Mouse (Mus musculus): ENCODE measurements around the gene Ppp1r9a.
A peak's percentile ranks its signal among the peaks of the same experiment; 100 is the strongest.

The Ppp1r9a gene

DNA sequence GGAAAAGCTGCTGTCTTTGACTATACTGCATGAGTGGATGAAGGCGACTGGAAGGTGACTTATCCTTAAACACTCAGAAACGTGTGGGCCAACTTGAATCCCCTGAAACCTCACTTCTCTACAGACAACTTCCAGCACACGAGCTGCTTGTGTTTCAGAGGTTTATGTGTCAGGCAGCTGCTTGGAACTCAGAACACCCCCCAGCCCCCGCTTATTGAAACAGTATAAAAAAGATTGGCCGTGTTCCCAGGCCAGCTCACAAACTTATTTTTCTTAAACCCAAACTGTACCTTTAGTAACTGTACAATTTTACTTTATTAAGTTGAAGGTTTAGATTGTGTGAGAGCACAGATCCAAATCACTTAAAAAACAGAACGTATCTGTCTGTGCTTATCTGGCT, 53.9 kb downstream of the Ppp1r9a start:
- DNase-seq (ENCODE audit: low spot score in 2 of 2): no peak

DNA sequence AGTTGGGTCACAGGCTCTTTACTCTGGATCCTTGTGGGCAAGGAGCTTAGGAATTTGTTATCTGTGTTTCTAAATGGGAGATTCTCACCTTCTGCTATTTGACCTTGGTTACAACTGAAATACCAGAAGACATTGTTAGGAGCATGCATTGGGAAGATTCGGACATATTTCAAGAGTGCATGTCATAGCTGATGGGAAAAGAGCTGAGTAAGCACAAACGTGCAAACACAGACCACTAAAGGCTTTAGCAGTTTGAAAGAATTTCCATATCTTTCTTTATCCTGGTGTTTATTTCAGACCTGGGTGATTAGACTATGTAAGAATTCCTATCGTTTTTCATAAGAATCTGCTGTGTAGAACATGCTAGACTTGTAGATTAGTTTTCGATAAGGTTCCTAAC, 59.5 kb downstream of the Ppp1r9a start:
- no peak for DNase-seq (ENCODE audit: low spot score in 2 of 2)

DNA sequence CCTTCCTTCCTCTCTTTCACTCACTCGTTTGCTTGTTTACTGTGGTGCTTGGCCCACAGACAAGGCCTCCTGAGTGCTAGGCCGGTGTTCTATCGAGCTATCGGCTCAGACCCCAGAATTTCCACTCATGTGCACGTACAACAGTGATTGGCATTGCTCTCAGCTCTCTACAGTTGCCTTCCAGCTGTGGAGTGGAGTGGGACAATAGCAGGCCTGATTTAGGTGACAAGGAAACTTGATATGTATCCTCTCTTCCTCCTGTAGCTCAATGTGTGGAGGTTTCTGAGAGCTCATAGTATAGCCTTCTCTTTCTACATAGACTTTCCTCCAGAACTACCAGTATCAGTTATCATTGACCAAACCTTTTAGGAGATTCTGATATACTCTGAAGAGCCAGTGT, 60.3 kb downstream of the Ppp1r9a start:
- no peak for DNase-seq (ENCODE audit: low spot score in 2 of 2)

DNA sequence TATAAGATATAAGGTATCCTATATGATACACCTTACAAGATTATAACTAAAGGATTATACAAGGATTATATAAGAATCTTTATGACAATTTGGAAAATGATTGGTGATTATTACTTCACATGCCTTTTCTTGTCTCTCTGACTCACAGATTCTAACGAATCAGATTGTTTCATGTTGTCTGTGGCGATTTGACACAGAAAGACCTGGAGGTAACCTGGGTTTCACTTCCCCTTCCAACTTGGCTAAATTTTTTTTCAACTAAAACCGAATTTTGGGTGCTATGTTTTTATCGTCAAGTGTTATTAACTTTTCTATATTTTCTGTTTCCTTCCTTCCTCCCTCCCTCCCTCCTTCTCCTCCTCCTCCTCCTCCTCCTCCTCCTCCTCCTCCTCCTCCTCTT, 64.5 kb downstream of the Ppp1r9a start:
- DNase-seq (ENCODE audit: low spot score in 2 of 2): no peak

DNA sequence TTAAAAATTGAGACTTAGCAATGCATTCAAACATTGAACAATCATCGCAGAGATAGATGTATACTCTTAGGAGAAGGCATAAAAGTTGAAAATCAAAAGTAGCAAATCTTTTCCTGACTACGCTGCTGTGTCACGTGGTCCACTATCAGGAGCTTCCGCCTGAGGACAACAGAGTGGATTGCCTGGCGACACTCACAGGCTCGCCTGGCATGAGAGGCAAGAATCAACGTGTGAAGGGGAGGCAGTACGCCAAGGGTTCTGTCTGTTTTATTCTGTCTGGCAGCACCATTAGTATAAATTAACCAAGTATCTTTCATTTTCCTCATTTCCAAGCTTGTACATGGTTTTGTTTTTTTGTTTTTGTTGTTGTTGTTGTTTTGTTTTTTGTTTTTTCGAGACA, 68.5 kb downstream of the Ppp1r9a start:
- peak in 1 of 2 experiments; percentile 14 for DNase-seq (ENCODE audit: low spot score in 2 of 2)

DNA sequence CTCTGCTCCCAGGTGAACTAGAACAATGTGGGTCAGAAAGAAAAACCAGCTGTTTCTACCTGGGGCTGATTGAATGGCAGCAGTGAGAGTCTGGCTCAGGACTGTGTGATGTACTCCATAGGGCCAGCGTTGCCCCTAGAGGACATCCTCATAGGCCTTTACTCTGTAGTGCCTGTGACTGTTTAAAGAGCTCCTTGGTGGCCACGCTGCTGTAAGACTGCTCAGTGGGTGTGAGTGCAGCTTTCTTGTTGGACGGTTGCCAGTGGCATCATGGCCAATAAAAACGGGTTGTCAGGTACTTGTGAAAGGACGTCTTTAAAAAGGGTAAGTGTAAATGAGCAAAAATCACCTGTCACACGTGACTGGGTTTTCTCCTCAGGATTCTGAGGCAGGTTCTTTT, 70.1 kb downstream of the Ppp1r9a start:
- DNase-seq (ENCODE audit: low spot score in 2 of 2): no peak

DNA sequence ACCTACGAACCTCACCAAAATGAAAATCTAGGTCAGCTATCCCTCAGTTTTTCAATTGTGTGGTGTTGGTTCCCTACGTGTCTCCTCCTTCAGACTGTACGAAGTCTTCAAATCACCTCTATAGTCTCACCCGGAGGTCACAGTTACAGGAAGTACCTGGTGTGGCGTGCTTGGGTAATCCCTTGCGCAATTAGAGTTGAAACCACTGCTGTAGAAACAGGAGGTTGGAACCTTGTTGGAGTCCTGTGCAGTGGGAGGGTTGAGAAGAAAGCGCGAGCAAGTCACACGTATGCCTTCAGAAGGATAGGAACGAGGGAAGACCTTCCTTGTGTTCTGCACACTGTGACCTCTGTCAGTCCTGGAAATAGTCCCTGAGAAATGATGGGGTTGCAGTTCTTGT, 70.6 kb downstream of the Ppp1r9a start:
- DNase-seq (ENCODE audit: low spot score in 2 of 2): no peak

DNA sequence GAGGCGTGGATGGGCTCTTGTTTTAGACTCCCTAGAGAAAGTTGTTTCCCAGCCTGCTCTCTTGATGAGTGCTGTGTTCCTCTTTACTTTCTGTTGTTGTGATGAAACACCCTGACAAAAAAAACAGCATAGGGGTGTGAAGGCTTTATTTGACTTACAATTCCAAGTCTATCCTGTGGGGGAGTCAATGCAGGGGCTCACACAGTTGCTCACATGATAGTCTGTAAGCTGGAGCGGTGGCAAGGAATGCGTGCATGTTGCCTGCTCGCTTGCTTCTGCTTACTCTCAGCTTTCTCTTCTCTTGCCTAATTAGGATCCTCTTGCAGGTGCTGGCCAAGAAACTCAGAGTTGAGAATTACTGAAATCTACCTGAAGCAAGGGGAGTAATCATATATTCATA, 74.8 kb downstream of the Ppp1r9a start:
- no peak for DNase-seq (ENCODE audit: low spot score in 2 of 2)

DNA sequence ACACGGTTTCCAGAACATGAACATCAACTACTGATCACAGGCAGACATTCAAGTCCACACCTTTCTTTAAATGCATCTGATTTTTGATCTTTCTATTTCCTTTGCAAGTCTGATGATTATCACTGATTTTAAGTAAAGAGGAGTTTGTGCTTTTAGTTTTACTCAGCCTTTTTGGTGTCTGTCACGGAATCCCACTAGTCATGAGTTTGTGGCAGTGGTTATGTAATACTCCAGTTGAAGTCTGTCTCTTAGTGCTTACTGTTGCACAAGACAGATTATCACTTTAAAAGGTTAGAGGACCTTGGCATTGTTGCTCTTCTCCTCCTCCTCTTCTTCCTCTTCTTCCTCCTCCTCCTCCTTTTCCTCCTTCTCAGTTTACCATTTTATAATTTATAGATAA, 75.5 kb downstream of the Ppp1r9a start:
- DNase-seq (ENCODE audit: low spot score in 2 of 2): no peak

DNA sequence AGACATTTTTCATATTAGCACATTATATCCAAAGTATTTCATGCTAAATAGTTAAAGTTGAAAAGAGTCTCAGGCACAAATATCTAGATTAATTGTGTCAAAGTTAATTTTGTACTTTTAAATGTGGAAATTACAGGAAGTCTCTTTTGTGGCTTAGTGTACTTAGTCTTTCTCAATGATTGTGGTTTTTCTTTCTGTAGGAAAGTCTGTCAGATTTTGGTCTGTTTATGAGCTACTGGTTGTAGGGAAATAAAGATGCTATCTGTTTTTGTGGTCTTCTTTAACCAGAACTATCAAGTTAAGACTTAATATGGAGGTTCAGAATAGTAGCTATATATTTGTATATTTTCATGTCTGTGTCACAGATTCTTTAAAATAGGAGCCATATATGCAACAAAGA, 76.2 kb downstream of the Ppp1r9a start:
- no peak for DNase-seq (ENCODE audit: low spot score in 2 of 2)

DNA sequence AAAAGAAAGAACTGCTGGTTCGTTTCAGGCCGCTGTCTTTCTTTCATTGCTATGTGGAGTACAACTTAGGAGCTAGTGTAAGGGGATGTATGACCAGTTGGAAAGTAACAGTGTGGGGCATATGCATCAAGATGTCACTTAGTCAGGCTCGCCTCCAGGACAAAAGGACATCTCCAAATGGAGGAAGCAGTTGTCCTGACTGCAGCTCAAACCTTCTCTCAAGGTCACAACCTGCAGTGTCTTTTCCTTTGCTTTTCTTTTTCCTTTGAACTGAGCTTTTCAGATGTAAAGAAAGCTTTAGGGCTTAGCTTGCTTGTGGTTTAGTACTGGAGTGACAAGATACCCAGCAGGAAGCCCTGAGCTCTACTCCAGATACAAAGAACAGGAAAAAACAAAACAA, 77.4 kb downstream of the Ppp1r9a start:
- DNase-seq (ENCODE audit: low spot score in 2 of 2): no peak

DNA sequence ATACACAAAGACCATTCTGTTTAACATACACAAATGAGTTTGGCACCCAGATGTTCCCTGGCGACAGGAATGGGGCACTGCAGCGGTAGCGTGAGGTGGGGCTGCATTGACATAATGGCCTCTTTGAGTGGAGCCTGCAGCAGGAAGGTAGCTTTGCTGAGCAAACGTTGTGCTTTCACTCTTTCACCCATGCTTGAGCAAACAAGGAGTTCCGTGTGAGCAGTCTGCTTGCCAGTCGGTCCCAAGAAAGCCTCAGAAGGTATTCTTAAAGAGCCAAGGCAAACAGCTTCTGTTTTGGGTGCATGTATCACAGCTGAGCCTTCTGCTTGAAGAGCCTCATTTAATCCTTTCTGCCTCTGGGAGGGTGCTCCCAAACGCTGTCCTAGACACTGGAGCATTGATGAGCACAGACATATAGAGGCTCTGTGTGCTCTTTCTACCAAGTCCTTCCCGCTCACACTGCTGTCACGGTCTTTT, 80.0 kb downstream of the Ppp1r9a start:
- no peak for DNase-seq (ENCODE audit: low spot score in 2 of 2)

DNA sequence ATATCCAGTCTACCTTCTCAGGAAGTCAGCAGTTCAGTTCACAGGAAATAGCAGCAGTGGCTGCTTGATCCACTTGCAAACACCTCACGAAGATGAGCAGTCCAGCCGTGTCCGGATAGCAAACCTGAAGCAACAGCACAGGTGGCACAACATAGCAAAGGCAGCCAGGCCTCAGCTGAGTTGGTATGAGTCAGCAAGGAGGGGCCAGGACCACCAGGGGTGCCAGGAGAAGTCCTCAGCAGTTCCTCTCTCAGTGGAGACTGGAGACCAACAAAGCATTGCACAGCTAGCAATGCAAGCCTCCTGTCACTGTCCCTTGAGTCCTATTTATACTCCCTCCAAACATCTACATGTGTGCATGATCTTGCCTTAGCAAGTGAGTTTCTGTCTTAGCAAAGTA, 83.0 kb downstream of the Ppp1r9a start:
- DNase-seq (ENCODE audit: low spot score in 2 of 2): no peak

DNA sequence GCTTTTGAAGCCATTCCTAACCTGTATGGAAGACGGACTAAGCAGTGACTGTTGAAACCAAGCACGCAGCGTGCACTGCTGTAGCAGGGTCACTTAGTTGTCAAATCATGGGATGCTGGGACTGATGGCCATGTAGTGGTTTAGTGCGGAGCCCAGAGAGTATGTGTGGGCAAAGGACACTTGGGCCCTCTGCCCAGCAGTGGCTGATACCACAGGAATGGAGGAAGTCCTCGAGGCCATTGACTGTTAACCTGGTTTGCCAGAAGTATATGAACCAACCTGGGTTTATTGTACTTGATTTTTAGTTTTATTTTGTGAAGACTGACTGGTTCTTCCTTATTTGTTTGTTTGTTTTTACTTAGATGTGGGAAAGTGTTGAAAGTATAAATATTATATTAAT, 84.4 kb downstream of the Ppp1r9a start:
- DNase-seq (ENCODE audit: low spot score in 2 of 2): no peak

DNA sequence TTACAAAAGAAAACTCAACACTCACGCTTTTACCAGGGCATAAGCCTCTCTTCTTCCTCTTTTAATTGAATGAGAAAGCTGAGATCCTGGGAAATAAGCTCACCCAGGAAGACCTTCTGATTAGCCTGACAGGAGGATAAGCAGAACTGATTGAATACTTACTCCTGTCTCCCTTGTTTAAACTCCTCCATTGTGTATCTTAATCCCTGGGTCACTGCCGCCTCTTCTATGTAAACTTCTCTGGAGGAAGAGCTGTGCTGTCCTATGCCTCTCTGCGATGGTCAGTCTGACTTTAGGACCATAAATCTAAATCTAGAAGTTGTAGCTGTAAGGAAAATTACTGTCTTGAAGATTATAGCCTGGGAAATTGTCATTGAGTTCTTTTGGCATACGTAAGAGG, 86.0 kb downstream of the Ppp1r9a start:
- DNase-seq (ENCODE audit: low spot score in 2 of 2): no peak

DNA sequence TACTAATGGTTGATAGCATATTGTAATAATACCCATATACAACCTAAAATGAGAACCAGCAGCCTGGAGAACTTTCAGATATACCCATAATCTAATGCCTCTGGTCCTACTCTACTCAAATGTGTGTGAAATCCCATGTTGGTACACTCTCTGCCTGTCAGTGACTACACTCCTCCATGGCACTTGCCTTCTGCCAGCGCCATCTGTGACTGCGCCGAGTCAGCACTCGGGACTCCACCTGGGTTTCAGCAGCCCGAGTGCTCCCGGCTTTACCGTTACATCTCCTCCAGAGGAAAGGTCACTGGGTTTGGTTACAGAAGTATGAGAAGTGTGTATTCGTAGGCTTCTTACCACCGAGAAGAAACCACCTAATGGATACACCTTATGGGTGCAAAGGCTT, 89.6 kb downstream of the Ppp1r9a start:
- no peak for DNase-seq (ENCODE audit: low spot score in 2 of 2)

DNA sequence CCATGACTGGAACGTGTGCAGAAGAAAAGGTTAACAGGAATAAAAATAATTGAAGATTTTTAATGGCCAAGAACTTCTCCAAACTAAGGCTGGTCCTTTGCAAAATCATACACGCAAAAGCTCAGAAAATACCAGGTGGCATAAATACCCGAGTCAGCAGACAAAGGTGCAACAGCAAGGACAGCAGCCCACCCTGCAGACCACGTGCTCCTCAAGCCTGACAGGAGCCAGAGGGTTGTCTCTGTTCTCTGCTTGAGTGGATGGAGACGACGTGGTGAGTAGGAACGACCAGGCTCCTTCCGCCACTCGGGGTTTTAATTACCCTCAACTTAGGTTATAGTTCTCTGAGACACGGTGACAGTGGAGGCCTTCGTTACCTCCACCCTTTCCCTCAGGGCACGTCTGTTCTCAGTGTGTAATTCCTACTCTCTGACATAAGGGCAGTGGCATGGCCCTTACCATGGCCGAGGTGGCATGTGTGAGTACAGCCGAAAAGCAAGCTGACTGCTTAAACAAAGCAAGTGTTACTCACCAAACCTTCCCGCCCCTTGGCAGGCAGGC, 91.0 kb downstream of the Ppp1r9a start:
- DNase-seq (ENCODE audit: low spot score in 2 of 2): no peak

DNA sequence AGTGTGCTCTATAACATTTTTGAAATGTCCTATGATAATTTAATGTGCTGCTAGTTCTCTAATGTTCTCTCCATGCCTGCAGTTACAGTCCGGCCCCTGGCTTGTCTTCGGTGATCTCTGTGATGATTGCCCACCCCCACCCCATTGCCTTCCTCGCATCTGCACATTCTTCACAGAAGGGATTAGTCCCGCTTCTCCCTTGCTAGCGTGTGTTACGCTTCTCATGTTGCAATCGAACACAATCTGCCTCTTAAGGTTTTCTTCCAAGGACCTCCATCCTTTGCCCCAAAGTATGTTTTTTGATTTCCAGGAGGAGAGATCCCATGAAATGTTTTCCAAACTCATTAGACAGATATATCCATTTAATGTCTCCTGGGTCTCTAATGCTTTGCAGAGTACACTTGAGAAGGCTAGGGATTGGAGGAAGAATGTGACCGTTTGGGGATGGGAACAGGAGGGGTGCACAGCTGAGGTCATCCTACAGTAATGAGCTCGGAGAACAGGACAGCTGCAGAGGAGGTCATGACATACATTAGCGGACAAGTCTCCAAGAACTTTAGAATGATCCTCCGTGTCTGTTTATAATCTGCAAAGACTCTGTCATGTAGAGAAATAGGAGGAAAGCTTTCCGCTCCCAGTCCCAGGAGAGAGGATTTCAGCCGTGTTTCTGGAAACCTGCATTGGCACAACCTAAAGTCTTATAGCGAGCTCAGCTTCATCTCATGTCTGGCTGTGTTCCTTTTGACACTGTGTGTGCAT, 91.6 kb downstream of the Ppp1r9a start:
- no peak for DNase-seq (ENCODE audit: low spot score in 2 of 2)

DNA sequence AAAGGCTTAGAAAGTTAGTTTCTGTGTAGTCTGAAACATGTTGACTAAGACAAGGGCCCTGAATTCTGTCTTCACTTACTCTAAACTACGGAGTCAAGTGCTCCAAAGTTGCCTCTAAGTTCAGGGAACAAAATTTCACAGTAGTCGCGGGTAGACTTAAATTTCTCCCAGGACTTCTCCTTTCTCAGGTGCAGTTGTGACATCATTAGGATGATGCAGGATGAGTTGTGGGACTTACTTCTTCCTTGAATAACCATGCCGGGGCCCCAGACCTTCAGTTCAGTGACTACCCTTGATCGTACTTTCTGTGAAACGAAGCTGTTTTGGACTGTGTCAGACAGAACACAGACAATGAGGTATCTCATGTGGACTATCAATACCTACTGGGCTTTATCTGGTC, 94.9 kb downstream of the Ppp1r9a start:
- DNase-seq (ENCODE audit: low spot score in 2 of 2): no peak

DNA sequence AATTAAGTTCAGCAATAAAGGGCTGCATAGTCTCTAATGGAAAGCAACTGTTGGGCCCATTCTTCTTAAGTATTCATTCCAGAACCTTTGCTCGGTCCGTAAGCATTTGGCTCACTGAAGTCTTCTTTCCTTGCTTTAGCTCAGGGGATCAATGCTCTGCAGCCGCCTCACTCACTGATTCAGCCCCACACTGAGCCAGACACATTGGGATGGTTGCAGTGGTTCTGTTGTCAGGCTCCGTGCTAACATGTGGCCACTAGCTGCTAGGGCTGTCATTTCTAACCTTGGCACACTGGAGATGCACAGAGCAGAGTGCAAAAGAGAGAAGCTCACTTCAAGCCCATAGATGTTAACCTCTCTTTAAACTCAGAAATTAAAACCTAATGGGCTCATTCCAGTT, 96.2 kb downstream of the Ppp1r9a start:
- DNase-seq (ENCODE audit: low spot score in 2 of 2): no peak

DNA sequence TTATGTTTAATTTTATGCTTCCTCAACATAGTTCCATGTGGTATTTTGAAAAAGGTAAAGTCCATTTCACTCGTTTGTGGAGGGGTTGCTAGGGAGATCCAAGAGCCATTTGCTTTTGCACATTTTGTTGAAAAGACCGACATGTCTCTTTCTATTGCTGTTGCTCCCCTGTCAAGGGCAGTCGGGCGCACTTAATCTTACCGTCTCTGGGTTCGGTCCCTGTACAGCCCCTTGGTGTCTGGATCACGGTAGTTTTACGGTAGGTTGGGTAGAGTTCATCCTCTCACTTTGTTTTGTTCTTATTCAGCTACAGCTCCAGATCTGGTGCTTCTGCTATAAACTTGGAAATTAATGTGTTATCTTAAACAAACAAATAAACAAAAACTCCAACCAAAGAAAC, 98.1 kb downstream of the Ppp1r9a start:
- no peak for DNase-seq (ENCODE audit: low spot score in 2 of 2)

DNA sequence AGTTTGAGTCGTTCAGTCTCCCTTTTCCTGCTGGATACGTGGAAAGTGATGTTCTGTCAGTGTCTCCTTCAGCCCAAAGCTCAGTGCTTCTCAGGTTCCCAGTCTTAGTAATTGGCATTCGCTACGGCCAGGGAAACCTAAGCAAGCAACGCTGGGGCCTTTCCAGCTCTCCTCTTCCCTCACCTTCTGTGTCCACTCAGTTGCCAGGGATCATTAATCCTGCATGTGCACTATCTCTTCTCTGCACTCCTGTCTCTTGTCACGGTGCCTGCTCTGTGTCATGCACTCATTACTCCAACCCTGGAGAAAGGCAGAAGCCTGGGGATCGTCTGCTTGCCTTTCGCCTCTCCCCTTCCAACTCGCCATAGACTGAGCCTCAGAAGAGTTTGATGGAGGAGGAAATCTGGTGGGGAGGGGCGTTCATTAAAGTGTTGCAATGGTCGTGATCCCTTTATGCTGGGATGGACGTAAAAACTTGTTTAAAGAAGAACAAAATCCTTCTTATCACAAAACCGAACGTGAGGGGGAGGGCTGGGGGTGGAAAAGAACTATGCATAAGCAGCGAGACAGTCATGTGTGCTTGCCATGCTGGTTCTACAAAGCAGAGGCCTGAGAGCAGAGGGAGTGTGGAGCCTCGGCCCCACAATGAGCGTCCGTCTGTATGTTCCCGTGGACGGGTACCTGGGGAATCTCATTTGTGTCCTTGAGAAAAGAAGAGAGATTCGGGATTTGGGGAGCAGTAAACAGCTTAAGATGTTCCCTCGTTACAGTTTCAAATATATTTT, 103.0 kb downstream of the Ppp1r9a start:
- DNase-seq (ENCODE audit: low spot score in 2 of 2): peak in 1 of 2 experiments; percentile 18
